Mouse (Mus musculus) ES-Bruce4 (cell line): ENCODE data around the gene Syt16.

Experiments
- CTCF ChIP-seq: IDR thresholded peaks from one replicate; pipeline ENCODE4 v1.8.1; 2011; ENCODE audit warnings: low read depth, low read length
- EP300 ChIP-seq: IDR thresholded peaks from 2 replicates; pipeline ENCODE4 v1.6.1; 2011; ENCODE audit warnings: low read depth, low read length; ENCODE audit not compliant: insufficient read depth
- POLR2A ChIP-seq: IDR thresholded peaks from one replicate; pipeline ENCODE4 v1.8.1; 2011; ENCODE audit warnings: low read length; ENCODE audit not compliant: insufficient read depth

- TF ChIP-seq POLR2A (no peak), CTCF (no peak), EP300 (no peak)
These were observed 319.0 kb downstream of the Syt16 start, which contains the start of gene Gm11042 for GRCm38 (mm10) chr12:74316344-74316973.
